Mouse (Mus musculus): ENCODE results near the gene Plb1. TPM values are rescaled to one million over a fixed set of nuclear protein-coding genes. Genes with fewer than 3 reads are reported as not detected.
A peak's percentile ranks its signal among the peaks of the same experiment; 100 is the strongest.

Gene Plb1
- polyA plus RNA-seq, 1 experiment from 2014 or later, result not detected

- H3K36me3 ChIP-seq, result no peaks in the 10 kb centered on the region
- no peak for ATAC-seq
- H3K27me3 ChIP-seq (replicated peaks), result no peaks in the 10 kb centered on the region
- H3K9me3 ChIP-seq (replicated peaks), result no peaks in the 10 kb centered on the region
- 52% methylated on average over 1 of the region's 1 CpGs for WGBS (ENCODE audit: insufficient replicate concordance)
- no peak overlapping the region for H3K4me2 ChIP-seq
- no peak overlapping the region for H3K27ac ChIP-seq
- H3K9ac ChIP-seq, result no peak overlapping the region
- no peaks in the 10 kb centered on the region for H3K4me1 ChIP-seq
- H3K4me3 ChIP-seq, result no peak overlapping the region
Measured at GRCm38 (mm10) chr5:32340246-32340645, 107.7 kb downstream of the Plb1 start.

GRCm38 (mm10) chr5:32342711-32343285 lies 110.3 kb downstream of the Plb1 start:
- 66% methylated on average over 5 of the region's 5 CpGs for WGBS (ENCODE audit: insufficient replicate concordance)
- Histone ChIP-seq H3K4me3 (no peak overlapping the region), H3K36me3 (no peaks in the 10 kb centered on the region), H3K9me3 (replicated peaks) (no peaks in the 10 kb centered on the region), H3K27ac (no peak overlapping the region), H3K4me2 (no peak overlapping the region), H3K9ac (no peak overlapping the region), H3K27me3 (replicated peaks) (no peaks in the 10 kb centered on the region), H3K4me1 (no peaks in the 10 kb centered on the region)
- no peak for ATAC-seq

GRCm38 (mm10) chr5:32346025-32346912 lies 113.8 kb downstream of the Plb1 start:
- H3K4me2 ChIP-seq, result no peak overlapping the region
- no peak overlapping the region for H3K27ac ChIP-seq
- H3K4me1 ChIP-seq, result no peaks in the 10 kb centered on the region
- H3K4me3 ChIP-seq, result no peak overlapping the region
- 0 out of 2 replicates have a peak, but pooled peaks have one; percentile 30 for ATAC-seq
- 50% methylated on average over 10 of the region's 10 CpGs for WGBS (ENCODE audit: insufficient replicate concordance)
- H3K36me3 ChIP-seq, result no peaks in the 10 kb centered on the region
- H3K27me3 ChIP-seq (replicated peaks), result no peaks in the 10 kb centered on the region
- no peak overlapping the region for H3K9ac ChIP-seq
- no peaks in the 10 kb centered on the region for H3K9me3 ChIP-seq (replicated peaks)

- Histone ChIP-seq H3K4me3 (no peak overlapping the region), H3K27ac (no peak overlapping the region), H3K36me3 (no peaks in the 10 kb centered on the region), H3K4me1 (no peaks in the 10 kb centered on the region), H3K27me3 (replicated peaks) (no peaks in the 10 kb centered on the region; the same call in 1 of the 2 replicates), H3K4me2 (no peak overlapping the region), H3K9ac (no peak overlapping the region), H3K9me3 (replicated peaks) (no peaks in the 10 kb centered on the region)
- 43% methylated on average over 3 of the region's 3 CpGs for whole genome bisulfite sequencing (ENCODE audit: insufficient replicate concordance)
- ATAC-seq, result no peak
Measured at GRCm38 (mm10) chr5:32349718-32350117, 117.2 kb downstream of the Plb1 start.

- Histone ChIP-seq H3K4me1 (no peaks in the 10 kb centered on the region), H3K27me3 (replicated peaks) (no peaks in the 10 kb centered on the region; the same call in 1 of the 2 replicates), H3K4me3 (no peak overlapping the region), H3K4me2 (no peak overlapping the region), H3K9me3 (replicated peaks) (no peaks in the 10 kb centered on the region), H3K36me3 (no peaks in the 10 kb centered on the region), H3K27ac (no peak overlapping the region), H3K9ac (no peak overlapping the region)
- WGBS (ENCODE audit: insufficient replicate concordance), result 62% methylated on average over 3 of the region's 3 CpGs
- no peak for ATAC-seq
Measured at GRCm38 (mm10) chr5:32350551-32351256, 118.2 kb downstream of the Plb1 start.

GRCm38 (mm10) chr5:32351721-32352465 lies 119.4 kb downstream of the Plb1 start:
- Histone ChIP-seq H3K36me3 (no peaks in the 10 kb centered on the region), H3K9me3 (replicated peaks) (no peaks in the 10 kb centered on the region), H3K27me3 (replicated peaks) (no peaks in the 10 kb centered on the region; the same call in 1 of the 2 replicates), H3K27ac (no peak overlapping the region), H3K4me3 (no peak overlapping the region), H3K4me2 (no peak overlapping the region), H3K4me1 (no peaks in the 10 kb centered on the region), H3K9ac (no peak overlapping the region)
- 59% methylated on average over 4 of the region's 4 CpGs for WGBS (ENCODE audit: insufficient replicate concordance)
- no peak for ATAC-seq

GRCm38 (mm10) chr5:32352845-32353244 lies 120.3 kb downstream of the Plb1 start:
- H3K9me3 ChIP-seq (replicated peaks), result no peaks in the 10 kb centered on the region
- H3K4me2 ChIP-seq, result no peak overlapping the region
- H3K27ac ChIP-seq, result no peak overlapping the region
- no peaks in the 10 kb centered on the region; the same call in 1 of the 2 replicates for H3K27me3 ChIP-seq (replicated peaks)
- H3K4me3 ChIP-seq, result no peak overlapping the region
- WGBS (ENCODE audit: insufficient replicate concordance), result 56% methylated on average over 3 of the region's 3 CpGs
- no peak for ATAC-seq
- H3K9ac ChIP-seq, result no peak overlapping the region
- H3K4me1 ChIP-seq, result no peaks in the 10 kb centered on the region
- no peaks in the 10 kb centered on the region for H3K36me3 ChIP-seq

GRCm38 (mm10) chr5:32353280-32353679 lies 120.8 kb downstream of the Plb1 start:
- 40% methylated on average over 2 of the region's 2 CpGs for WGBS (ENCODE audit: insufficient replicate concordance)

GRCm38 (mm10) chr5:32360511-32360910 lies 128.0 kb downstream of the Plb1 start:
- Histone ChIP-seq H3K27ac (no peak overlapping the region), H3K4me2 (no peak overlapping the region), H3K4me3 (no peak overlapping the region), H3K9me3 (replicated peaks) (no peaks in the 10 kb centered on the region), H3K27me3 (replicated peaks) (no peaks in the 10 kb centered on the region; the same call in 1 of the 2 replicates), H3K9ac (no peak overlapping the region), H3K36me3 (no peaks in the 10 kb centered on the region), H3K4me1 (no peaks in the 10 kb centered on the region)
- no peak for ATAC-seq
- 75% methylated on average over 4 of the region's 4 CpGs for WGBS (ENCODE audit: insufficient replicate concordance)

More at GRCm38 (mm10) chr5:32353280-32353679, 120.8 kb downstream of the Plb1 start:
- no peak for ATAC-seq
- H3K36me3 ChIP-seq, result no peaks in the 10 kb centered on the region
- no peak overlapping the region for H3K9ac ChIP-seq
- H3K4me3 ChIP-seq, result no peak overlapping the region
- no peak overlapping the region for H3K4me2 ChIP-seq
- H3K9me3 ChIP-seq (replicated peaks), result no peaks in the 10 kb centered on the region
- no peaks in the 10 kb centered on the region for H3K4me1 ChIP-seq
- H3K27ac ChIP-seq, result no peak overlapping the region
- H3K27me3 ChIP-seq (replicated peaks), result no peaks in the 10 kb centered on the region; the same call in 1 of the 2 replicates

GRCm38 (mm10) chr5:32361441-32362235 lies 129.1 kb downstream of the Plb1 start:
- no peak for ATAC-seq
- H3K36me3 ChIP-seq, result no peaks in the 10 kb centered on the region
- no peak overlapping the region for H3K4me2 ChIP-seq
- H3K27me3 ChIP-seq (replicated peaks), result no peaks in the 10 kb centered on the region; the same call in 1 of the 2 replicates
- H3K27ac ChIP-seq, result no peak overlapping the region
- no peak overlapping the region for H3K4me3 ChIP-seq
- no peaks in the 10 kb centered on the region for H3K4me1 ChIP-seq
- H3K9me3 ChIP-seq (replicated peaks), result no peaks in the 10 kb centered on the region
- 69% methylated on average over 3 of the region's 3 CpGs for WGBS (ENCODE audit: insufficient replicate concordance)
- H3K9ac ChIP-seq, result no peak overlapping the region

- ATAC-seq, result no peak
- no peak overlapping the region for H3K4me3 ChIP-seq
- H3K27ac ChIP-seq, result no peak overlapping the region
- H3K9me3 ChIP-seq (replicated peaks), result no peaks in the 10 kb centered on the region
- 43% methylated on average over 1 of the region's 1 CpGs for WGBS (ENCODE audit: insufficient replicate concordance)
- no peaks in the 10 kb centered on the region for H3K36me3 ChIP-seq
- no peak overlapping the region for H3K9ac ChIP-seq
- H3K4me2 ChIP-seq, result no peak overlapping the region
- H3K27me3 ChIP-seq (replicated peaks), result no peaks in the 10 kb centered on the region; the same call in 1 of the 2 replicates
- H3K4me1 ChIP-seq, result no peaks in the 10 kb centered on the region
Measured at GRCm38 (mm10) chr5:32369391-32369790, 136.9 kb downstream of the Plb1 start.
